Mouse (Mus musculus) heart, embryonic 13.5 days (tissue): ENCODE data around the gene 9530053A07Rik. TPM values are rescaled to one million over a fixed set of nuclear protein-coding genes. Genes with fewer than 3 reads are reported as not detected.

Experiments
- ATAC-seq: fragments of 200-750 bp; cut with Nextera tagmentation; 2 replicates; pipeline ENCODE4 v1.8.0; 2017; ENCODE audit warnings: moderate TSS enrichment; ENCODE audit not compliant: insufficient number of reproducible peaks, low FRiP score, low TSS enrichment; ENCODE audit errors: extremely low read depth
- H3K27ac ChIP-seq: fragments of 300-500 bp; sonication (generic); replicated peaks from 2 replicates; pipeline ENCODE4 v1.5.1; 2015; ENCODE audit warnings: moderate library complexity, mild to moderate bottlenecking, inconsistent platforms
- H3K27me3 ChIP-seq: fragments of 300-500 bp; sonication (generic); replicated peaks from 2 replicates; pipeline ENCODE4 v1.6.1; 2015; ENCODE audit warnings: mild to moderate bottlenecking, inconsistent platforms
- H3K36me3 ChIP-seq: fragments of 300-500 bp; sonication (generic); 2 replicates; pipeline ENCODE4 v1.6.1; 2015; ENCODE audit warnings: mild to moderate bottlenecking, inconsistent platforms
- H3K4me1 ChIP-seq: fragments of 300-500 bp; sonication (generic); 2 replicates; pipeline ENCODE4 v1.6.1; 2015; ENCODE audit warnings: inconsistent platforms
- H3K4me2 ChIP-seq: fragments of 300-500 bp; sonication (generic); 2 replicates; pipeline ENCODE4 v1.6.1; 2015; ENCODE audit warnings: inconsistent platforms, mild to moderate bottlenecking, moderate library complexity
- H3K4me3 ChIP-seq: fragments of 300-500 bp; sonication (generic); 2 replicates; pipeline ENCODE4 v1.5.1; 2015; ENCODE audit warnings: moderate library complexity, mild to moderate bottlenecking, inconsistent platforms
- H3K9ac ChIP-seq: fragments of 300-500 bp; sonication (generic); 2 replicates; pipeline ENCODE4 v1.6.1; 2015; ENCODE audit warnings: inconsistent platforms, mild to moderate bottlenecking, moderate library complexity
- H3K9me3 ChIP-seq: fragments of 300-500 bp; sonication (generic); 2 replicates; pipeline ENCODE4 v1.6.1; 2016; ENCODE audit warnings: inconsistent platforms
- WGBS: fragments of 180-500 bp; shearing (Covaris S2); methylation state at CpG from one replicate; pipeline ENCODE4 v1.1.7; 2015; ENCODE audit warnings: mixed read lengths; 5-methylcytosine and 5-hydroxymethylcytosine counted together
- polyA plus RNA-seq: library from polyadenylated mRNA; unstranded; fragments of >200 nt; fragmentation: Nextera tagmentation; extraction: Ambion mirVana; gene quantifications from 2 replicates; pipeline ENCODE4 v1.2.1, GENCODE M21; 2015

Gene 9530053A07Rik
- polyA plus RNA-seq, 1 experiment from 2014 or later = 0.05 TPM

- Histone ChIP-seq H3K9me3 (no peaks in the 10 kb centered on the region), H3K36me3 (peaks cover 52% of the 10 kb centered on the region), H3K27ac (no peak overlapping the region), H3K27me3 (no peaks in the 10 kb centered on the region), H3K4me3 (no peak overlapping the region), H3K4me1 (no peaks in the 10 kb centered on the region), H3K4me2 (no peak overlapping the region), H3K9ac (no peak overlapping the region)
- WGBS = 82% methylated on average over 14 of the region's 14 CpGs
- no peak for ATAC-seq
Observed at GRCm38 (mm10) chr7:28196528-28196927, 67.3 kb downstream of the 9530053A07Rik start.

- ATAC-seq = no peak
- H3K4me1 ChIP-seq = no peaks in the 10 kb centered on the region
- H3K9me3 ChIP-seq = no peaks in the 10 kb centered on the region
- peaks cover 28% of the 10 kb centered on the region for H3K36me3 ChIP-seq
- H3K4me3 ChIP-seq = no peak overlapping the region
- H3K4me2 ChIP-seq = no peak overlapping the region
- WGBS = 54% methylated on average over 4 of the region's 4 CpGs
- no peaks in the 10 kb centered on the region for H3K27me3 ChIP-seq
- H3K9ac ChIP-seq = no peak overlapping the region
- no peak overlapping the region for H3K27ac ChIP-seq
Observed at GRCm38 (mm10) chr7:28199054-28199453, 69.8 kb downstream of the 9530053A07Rik start.

GRCm38 (mm10) chr7:28203207-28204108 is 74.2 kb downstream of the 9530053A07Rik start:
- Histone ChIP-seq H3K27ac (no peak overlapping the region), H3K4me3 (no peak overlapping the region), H3K9ac (no peak overlapping the region), H3K27me3 (no peaks in the 10 kb centered on the region), H3K4me2 (no peak overlapping the region), H3K36me3 (no peaks in the 10 kb centered on the region), H3K9me3 (no peaks in the 10 kb centered on the region), H3K4me1 (no peaks in the 10 kb centered on the region)
- no peak; the same call in 1 of the 2 replicates for ATAC-seq
- 60% methylated on average over 17 of the region's 19 CpGs for WGBS

- Histone ChIP-seq H3K4me2 (no peak overlapping the region), H3K9ac (no peak overlapping the region), H3K27ac (no peak overlapping the region), H3K4me1 (no peaks in the 10 kb centered on the region), H3K27me3 (no peaks in the 10 kb centered on the region), H3K9me3 (no peaks in the 10 kb centered on the region), H3K36me3 (no peaks in the 10 kb centered on the region), H3K4me3 (no peak overlapping the region)
- WGBS = 68% methylated on average over 4 of the region's 4 CpGs
- no peak for ATAC-seq
Observed at GRCm38 (mm10) chr7:28206044-28206600, 76.9 kb downstream of the 9530053A07Rik start.

- Histone ChIP-seq H3K4me3 (peak overlapping the region; percentile 38), H3K9ac (peak overlapping the region; percentile 69), H3K4me1 (no peaks in the 10 kb centered on the region), H3K27ac (peak overlapping the region; percentile 22; the same call in 1 of the 2 replicates), H3K4me2 (peak overlapping the region; percentile 64), H3K27me3 (no peaks in the 10 kb centered on the region), H3K9me3 (no peaks in the 10 kb centered on the region), H3K36me3 (no peaks in the 10 kb centered on the region)
- no peak for ATAC-seq
- WGBS = 39% methylated on average over 12 of the region's 12 CpGs
Observed at GRCm38 (mm10) chr7:28208396-28208987, 79.2 kb downstream of the 9530053A07Rik start.

- H3K4me1 ChIP-seq = no peaks in the 10 kb centered on the region
- WGBS = 42% methylated on average over 19 of the region's 19 CpGs
- no peaks in the 10 kb centered on the region for H3K27me3 ChIP-seq
- H3K36me3 ChIP-seq = no peaks in the 10 kb centered on the region
- peak overlapping the region; percentile 22; the same call in 1 of the 2 replicates for H3K27ac ChIP-seq
- H3K4me2 ChIP-seq = peak overlapping the region; percentile 64
- H3K9me3 ChIP-seq = no peaks in the 10 kb centered on the region
- H3K4me3 ChIP-seq = peak overlapping the region; percentile 38
- H3K9ac ChIP-seq = peak overlapping the region; percentile 69
- ATAC-seq = no peak
Observed at GRCm38 (mm10) chr7:28208988-28209508, 79.8 kb downstream of the 9530053A07Rik start.

GRCm38 (mm10) chr7:28210731-28211130 is 81.5 kb downstream of the 9530053A07Rik start:
- ATAC-seq = no peak
- H3K27me3 ChIP-seq = no peaks in the 10 kb centered on the region
- no peaks in the 10 kb centered on the region for H3K4me1 ChIP-seq
- H3K36me3 ChIP-seq = no peaks in the 10 kb centered on the region
- H3K4me3 ChIP-seq = no peak overlapping the region
- 38% methylated on average over 5 of the region's 5 CpGs for WGBS
- no peak overlapping the region for H3K9ac ChIP-seq
- no peak overlapping the region for H3K4me2 ChIP-seq
- H3K9me3 ChIP-seq = no peaks in the 10 kb centered on the region
- H3K27ac ChIP-seq = no peak overlapping the region

- Histone ChIP-seq H3K27me3 (no peaks in the 10 kb centered on the region), H3K27ac (no peak overlapping the region), H3K4me3 (no peak overlapping the region), H3K4me2 (no peak overlapping the region), H3K9ac (no peak overlapping the region), H3K9me3 (no peaks in the 10 kb centered on the region), H3K36me3 (no peaks in the 10 kb centered on the region), H3K4me1 (no peaks in the 10 kb centered on the region)
- WGBS = 40% methylated on average over 10 of the region's 10 CpGs
- no peak; the same call in 1 of the 2 replicates for ATAC-seq
Observed at GRCm38 (mm10) chr7:28214142-28214541, 84.9 kb downstream of the 9530053A07Rik start.

Other genes with a start within 250 kb of the 9530053A07Rik start
- 5.5 and 6.9 TPM in 2 replicates for gene Zfp974, start 200.0 kb upstream of the 9530053A07Rik start, polyA plus RNA-seq
- 12.0 and 13.1 TPM in 2 replicates for gene Zfp780b, start 150.3 kb upstream of the 9530053A07Rik start, polyA plus RNA-seq
- gene Zfp850, start 115.4 kb upstream of the 9530053A07Rik start, polyA plus RNA-seq = 1.7 and 2.7 TPM in 2 replicates
- gene Psmc4, start 79.4 kb upstream of the 9530053A07Rik start, polyA plus RNA-seq = 232 and 244 TPM in 2 replicates
- gene Fcgbp, start 58.2 kb upstream of the 9530053A07Rik start, polyA plus RNA-seq = 0.11 TPM in 1 of 2 replicates, not detected in the other
- 81.3 and 86.7 TPM in 2 replicates for gene Fbl, start 40.2 kb downstream of the 9530053A07Rik start, polyA plus RNA-seq
- 8.8 and 9.0 TPM in 2 replicates for gene Dyrk1b, start 50.0 kb downstream of the 9530053A07Rik start, polyA plus RNA-seq
- 1.1 and 1.2 TPM in 2 replicates for gene Eid2, start 138.4 kb downstream of the 9530053A07Rik start, polyA plus RNA-seq
- gene Eid2b, start 148.3 kb downstream of the 9530053A07Rik start, polyA plus RNA-seq = 7.4 and 7.6 TPM in 2 replicates
- gene Selenov, start 161.7 kb downstream of the 9530053A07Rik start, polyA plus RNA-seq = not detected in 2 replicates
- 0.05 and 0.19 TPM in 2 replicates for gene Dll3, start 172.8 kb downstream of the 9530053A07Rik start, polyA plus RNA-seq
- 114 and 131 TPM in 2 replicates for gene Timm50, start 182.6 kb downstream of the 9530053A07Rik start, polyA plus RNA-seq
- 60.1 and 62.3 TPM in 2 replicates for gene Supt5, start 209.3 kb downstream of the 9530053A07Rik start, polyA plus RNA-seq
- 599 and 651 TPM in 2 replicates for gene Rps16, start 221.2 kb downstream of the 9530053A07Rik start, polyA plus RNA-seq
- gene Plekhg2, start 243.1 kb downstream of the 9530053A07Rik start, polyA plus RNA-seq = 43.5 and 49.3 TPM in 2 replicates